Mouse (Mus musculus): ENCODE measurements around the gene Camta1.

Gene Camta1

DNA sequence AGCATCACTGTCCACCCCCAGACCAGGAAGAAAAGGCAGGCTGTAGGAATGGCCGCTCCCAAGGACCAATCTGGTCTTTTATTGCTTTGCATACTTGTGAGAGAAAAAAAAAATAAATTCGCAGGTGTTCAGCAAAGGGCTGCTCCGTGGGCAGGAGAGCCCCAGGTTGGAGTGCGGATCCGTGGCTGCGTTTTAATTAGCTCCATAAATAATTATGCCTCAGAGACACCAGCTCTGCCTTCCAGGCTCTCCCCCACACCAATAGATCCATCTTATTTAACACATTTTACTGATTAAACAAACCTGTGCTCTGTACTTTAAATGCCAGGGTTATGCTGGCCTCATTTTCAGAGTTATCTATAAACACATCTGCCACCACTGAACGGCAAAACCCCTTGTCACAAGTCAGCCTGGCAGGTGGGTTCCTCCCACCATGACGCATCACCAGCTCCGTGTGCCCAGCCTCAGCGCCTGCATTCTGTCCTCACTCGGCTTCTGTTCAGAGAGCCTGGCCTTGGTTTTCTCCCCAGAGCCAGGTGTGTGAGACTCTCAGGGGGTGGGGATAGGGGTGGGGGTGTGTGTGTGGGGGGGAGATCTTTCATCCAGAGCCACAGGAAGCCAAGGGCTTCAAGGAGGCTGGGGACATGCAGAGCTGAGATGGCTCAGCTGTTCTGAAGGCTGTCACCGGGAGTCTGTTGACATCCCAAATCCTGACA is 475.5 kb downstream of the Camta1 start:
- no peak for DNase-seq (ENCODE audit: low spot score)

DNA sequence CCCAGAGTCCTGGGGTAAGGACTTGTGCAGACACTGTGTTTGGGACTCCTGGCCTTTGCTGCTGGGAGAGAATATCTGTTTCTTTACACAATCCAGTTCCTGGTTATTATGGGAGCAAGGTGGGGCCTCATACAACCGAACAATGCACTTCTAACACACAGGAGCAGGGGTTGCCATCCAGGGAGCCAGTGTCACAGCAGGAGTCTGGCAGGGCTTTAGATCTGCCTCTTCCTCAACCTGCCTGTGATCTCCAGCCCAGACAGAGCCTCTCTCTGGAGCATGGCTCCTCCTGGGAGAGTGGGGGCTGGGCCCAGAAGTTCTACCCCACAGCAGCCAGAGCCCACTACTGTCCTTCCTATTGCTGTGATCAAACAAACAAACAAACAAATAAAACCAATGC is 483.9 kb downstream of the Camta1 start:
- no peak for DNase-seq (ENCODE audit: low spot score)

DNA sequence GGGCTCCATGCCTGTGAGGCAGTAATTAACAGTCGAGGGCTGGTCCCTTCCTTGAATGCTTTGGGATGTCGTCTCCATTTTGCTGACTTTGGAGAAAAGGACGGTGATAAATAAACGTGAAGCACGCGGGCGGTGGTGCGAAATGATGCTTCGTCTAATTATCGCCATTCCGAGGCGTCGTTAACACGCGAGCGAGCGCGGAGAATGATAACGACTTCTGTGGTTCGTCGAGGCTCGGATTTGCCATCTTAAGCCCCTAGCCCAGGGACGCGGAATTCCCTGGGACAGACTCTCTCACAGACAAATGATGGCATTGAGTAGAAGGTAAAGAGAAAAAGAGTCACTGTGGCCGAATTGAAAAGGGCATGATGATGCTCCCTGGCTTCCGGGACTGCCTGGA is 485.4 kb downstream of the Camta1 start:
- DNase-seq (ENCODE audit: low spot score), result no peak

DNA sequence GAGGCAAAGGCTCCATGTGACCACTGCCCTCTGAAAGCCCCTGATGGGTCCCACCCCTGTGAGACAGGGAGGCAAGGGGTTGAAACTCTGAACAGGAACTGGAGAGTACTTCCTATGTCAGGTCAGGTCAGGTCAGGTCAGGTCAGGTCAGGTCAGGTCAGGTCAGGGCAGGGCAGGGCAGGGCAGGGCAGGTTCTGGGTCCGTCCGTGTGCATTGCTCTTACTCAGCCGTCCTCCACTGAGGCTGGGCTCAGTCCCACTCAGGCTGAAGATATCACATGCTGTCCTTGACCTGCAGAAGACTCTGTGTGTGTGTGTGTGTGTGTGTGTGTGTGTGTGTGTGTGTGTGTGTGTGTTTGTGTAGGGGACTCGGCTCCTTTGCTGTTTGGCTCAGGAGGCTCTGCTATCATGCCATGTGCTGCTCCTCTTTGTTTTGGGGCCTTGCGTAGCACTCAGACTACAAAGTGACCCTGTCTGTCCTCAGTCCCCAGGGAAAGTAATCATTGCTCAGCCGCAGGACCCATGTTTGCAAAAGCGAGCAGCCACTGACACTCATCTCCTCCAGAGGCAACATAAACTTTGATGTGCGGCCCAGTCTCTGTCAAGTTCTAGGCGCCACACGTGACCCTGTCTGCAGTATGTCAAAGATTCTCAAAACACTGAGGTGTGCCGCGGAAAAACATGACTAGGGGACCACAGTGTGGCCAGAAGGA is 488.7 kb downstream of the Camta1 start:
- DNase-seq (ENCODE audit: low spot score), result no peak

DNA sequence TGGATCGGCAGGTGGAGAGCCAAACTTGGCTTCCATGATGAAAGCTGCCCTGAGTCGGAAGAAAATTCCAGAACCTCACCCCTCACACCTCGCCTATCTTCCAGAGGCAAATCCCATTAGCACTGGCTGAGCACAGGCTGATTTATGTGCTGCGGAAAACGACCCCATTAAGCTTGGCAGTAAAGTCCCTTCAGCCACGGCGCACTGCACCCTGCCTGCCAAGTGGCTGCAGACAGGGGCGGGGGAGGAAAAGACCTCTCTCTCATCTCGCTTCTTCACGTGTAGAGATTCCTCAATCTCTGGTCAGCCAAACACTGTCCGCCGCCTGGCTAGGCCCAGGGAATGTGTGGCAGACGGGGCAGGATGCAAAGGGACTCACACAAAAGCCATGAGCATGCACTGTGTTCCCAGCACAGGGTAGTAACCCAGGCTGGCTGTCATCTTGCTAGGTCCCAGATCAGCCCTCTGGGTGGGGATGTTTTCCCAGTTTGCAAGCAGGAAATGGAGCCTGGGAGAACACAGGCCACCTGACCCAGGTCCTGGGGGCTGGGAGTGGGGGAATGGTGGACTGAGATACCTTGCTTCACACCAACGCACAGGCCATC is 494.6 kb downstream of the Camta1 start:
- DNase-seq (ENCODE audit: low spot score), result no peak

DNA sequence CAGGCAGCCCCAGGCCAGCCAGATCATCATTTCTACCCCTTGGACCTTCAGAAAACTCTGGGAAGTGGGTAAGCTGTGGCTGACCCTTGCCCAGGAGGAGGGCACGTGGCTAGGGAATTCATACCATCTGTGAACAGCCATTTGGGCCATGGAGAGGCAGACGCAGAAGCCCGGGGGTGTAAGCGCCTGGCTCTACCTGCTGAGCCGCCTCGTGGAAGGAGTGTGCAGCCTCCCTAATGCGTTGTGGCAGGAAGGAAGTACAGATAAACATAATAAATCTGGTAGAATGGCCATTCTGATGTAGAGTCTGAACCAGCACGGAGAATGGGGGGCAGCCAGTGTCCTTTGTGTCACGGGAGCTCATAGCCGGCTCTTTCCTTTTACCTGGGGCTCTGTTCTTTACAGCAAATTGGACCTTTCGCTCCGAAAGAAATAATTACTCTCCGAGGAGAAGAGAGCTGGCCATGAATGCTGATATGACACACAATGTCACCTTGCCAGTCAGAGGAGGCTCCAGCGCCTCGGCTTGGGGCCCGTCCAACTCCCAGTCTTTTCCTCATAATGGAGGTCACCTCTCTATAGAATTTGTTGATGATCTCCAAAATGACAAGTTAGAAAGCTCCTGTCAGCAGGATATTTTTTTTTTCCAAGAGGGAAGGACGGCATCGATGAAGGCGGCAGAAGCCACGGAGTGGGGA is 500.6 kb downstream of the Camta1 start:
- no peak for DNase-seq (ENCODE audit: low spot score)

DNA sequence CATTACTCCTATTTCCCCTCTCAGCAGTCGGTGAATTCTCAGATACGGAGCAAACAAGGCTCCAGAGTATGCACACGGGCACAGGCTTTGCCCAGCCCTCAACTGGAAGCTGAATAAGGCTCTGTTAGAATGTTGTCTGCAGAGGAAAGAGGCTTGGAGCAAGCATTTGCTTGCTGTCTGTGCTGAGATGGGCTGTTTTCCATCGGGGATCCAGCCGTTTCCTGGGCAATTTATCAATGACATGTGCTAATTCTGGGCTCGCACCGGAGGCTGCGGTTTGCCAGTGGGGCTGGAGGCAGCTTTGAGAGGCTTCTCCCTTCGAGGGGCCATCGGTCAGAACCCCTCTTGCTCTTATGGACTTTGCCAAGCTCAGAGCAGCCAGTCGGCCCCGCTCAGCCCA is 506.2 kb downstream of the Camta1 start:
- no peak for DNase-seq (ENCODE audit: low spot score)

DNA sequence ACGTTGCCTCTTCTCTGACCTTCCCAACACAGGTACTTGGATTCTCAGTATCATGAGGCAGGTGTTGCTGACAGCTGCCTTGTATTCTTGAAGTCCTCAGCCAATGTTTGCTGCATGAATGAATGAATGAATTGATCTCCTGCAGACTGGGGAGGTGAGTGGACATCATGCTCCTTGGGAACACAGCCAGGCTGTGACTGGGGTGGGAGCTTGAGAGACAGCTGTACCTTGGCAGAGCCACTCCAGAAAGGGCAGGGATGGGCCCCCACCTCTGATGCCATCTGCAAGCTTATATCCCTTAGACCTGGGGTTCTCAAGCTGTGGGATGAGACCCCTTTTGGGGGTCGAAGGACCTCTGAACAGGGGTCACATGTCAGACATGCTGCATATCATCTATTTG is 508.9 kb downstream of the Camta1 start:
- no peak for DNase-seq (ENCODE audit: low spot score)

DNA sequence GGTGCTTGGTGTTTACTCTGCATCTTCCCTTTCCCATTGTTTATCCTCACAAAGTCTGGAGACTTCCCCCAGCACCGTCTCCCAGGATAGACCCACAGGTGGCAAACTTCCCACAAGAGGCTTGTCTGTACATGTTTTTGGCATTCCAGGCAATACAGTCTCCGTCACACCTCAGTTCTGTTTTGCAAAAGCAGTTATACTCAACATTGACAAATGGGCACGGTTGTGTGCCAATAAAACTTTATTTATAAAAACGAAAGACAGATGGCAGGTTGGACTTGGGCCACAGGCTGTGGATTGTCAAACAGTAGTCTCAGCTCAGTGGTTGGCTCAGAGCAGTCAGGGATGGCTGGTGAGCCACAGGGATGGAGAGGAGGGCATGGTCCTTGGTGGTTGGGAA is 509.4 kb downstream of the Camta1 start:
- no peak for DNase-seq (ENCODE audit: low spot score)

DNA sequence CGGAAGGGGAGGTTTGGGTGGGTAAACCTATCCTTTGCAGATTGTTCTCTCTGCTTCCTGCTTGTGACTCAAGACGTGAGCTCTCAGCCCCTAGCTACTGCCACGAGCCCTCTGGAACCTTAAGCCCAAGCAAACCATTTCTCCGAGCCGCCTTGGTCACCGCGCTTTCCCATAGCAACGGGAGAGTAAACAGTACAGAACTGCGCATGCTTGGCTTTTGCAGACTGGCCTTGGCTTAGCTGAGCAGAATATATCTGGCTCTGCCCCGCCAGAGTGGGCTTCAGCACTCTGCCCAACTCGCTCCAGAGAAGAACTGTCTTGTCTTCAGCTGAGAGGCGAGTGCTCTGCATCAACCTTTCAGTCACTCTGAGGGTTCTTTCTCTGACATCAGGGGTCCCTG is 509.9 kb downstream of the Camta1 start:
- DNase-seq (ENCODE audit: low spot score), result peak; percentile 62

DNA sequence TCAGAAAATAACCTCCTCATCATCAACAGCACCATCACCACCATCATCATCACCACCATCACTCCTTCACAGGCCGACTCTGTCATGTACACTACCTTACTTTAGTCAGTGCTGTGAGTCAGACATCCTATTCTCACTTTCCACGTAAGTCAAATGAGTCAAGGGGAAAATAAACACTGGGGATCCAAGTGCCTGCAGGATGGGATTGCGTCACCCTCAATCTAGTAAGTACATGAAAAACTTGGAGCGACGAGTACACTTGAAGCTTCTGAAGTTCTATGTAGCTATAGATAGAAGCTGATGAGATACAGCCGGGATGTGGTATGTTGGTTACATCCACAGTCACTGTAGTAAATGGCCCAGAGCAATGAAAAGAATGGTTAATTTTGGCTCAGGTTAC is 514.1 kb downstream of the Camta1 start:
- no peak for DNase-seq (ENCODE audit: low spot score)

DNA sequence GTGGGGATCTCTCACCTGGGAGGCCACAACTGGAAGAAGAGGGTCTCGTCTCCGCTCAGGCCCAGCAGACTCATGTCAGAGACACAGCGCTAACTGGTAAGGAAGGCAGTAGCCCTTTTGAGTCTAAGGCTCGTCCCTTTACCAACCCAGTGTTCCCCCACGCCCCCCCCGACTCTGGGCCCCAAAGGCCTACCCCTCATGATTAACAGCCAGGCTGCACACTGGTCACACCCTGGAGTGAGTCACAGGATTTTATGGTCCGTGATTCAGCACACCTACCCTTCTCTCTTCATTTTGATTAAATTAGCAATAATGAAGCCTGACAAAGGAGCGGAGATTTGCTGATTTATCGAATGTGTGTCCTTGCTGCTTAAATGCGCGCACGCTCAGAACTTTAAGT is 515.0 kb downstream of the Camta1 start:
- no peak for DNase-seq (ENCODE audit: low spot score)

DNA sequence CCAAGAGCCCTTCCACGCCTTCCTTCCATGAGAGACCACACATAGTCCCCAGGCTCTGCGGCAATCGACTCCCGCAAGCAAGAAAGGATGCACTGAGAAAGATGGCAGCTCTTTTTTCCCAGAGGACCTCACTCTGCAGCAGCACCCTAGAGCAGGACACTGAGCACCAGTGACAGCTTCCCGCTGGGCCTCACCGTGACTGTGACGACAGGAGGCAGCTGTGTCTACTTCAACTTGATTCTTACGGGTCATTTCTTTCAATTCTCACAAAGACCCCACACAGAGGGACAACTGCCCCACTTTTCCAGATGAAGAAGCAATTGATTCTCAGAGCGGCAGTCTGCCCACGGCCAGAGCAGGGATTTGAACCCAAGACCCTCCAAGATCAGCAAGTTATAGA is 516.9 kb downstream of the Camta1 start:
- no peak for DNase-seq (ENCODE audit: low spot score)

DNA sequence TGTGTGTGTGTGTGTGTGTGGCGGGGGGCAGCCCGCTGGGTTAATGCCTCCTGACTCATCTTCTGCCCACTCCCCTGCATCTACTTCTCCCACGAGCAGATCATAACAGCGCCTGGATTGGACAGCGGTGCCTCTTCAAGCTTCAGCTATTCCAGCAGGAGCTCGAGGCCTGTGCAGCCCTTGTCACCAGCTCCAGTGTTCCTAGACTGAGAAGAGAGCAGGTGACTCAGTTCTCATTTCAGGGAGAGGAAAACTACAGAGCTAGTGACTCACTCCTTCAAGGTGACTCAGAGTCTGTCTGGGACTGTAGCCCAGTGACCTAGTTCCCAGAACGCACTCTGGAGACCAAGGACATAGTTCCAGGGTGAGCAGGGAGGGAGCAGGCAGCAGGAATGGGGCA is 522.3 kb downstream of the Camta1 start:
- peak; percentile 68 for DNase-seq (ENCODE audit: low spot score)

DNA sequence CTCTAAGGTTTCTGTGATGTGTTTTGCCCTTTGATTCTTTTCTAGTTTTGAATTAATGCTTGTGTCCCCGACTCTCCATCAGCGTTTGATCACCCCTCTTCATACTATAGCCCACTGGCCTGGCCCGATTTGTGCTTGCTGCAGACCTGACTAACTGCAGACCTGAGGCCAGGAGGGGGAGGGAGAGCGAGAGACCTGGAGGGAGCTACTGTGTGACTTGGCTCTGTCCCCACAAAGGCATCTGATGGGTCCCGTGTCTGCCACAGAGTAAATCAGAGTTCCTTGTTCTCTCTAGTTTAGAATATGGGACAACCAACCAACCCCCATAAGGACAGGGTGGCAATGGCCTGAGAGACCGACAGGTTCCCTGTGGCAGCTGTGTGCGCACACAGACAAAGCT is 522.7 kb downstream of the Camta1 start:
- no peak for DNase-seq (ENCODE audit: low spot score)

DNA sequence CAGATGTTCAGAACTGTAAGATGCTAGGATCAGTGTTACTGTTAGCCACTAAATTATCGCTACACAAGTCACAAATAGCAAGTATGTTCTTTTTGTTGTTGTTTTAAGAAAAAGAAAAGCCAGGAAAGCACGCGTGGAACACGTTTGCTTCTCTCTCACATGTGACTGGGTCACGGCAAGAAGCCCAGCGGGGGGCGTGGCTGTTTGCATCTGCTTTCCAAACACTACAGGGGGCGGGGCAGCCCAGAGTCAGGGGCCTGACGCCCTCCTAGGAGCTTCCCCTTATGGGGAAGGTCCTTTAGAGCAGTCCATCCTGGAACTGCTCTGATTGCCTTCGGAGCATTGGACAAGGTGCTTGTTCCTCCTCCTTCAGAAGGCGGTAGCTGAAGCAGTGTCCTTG is 524.1 kb downstream of the Camta1 start:
- no peak for DNase-seq (ENCODE audit: low spot score)

DNA sequence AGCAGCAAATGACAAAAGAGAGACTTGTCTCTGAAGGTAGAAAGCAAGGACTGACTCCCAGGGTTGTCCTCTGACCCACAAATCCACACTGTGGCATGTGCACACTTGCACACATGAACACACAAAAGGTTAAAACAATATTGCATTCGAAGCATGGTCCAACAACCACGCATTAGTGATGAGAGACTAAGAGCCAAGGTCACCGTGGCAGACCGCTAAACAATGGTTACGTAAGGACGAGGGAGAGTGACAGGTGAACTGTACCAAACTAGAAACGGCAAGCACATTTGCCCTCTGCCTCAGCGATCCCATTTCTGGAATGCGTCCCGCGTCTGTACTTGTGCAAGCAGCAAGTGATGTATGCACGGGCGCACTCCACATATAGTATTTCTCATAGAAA is 525.3 kb downstream of the Camta1 start:
- DNase-seq (ENCODE audit: low spot score), result no peak

DNA sequence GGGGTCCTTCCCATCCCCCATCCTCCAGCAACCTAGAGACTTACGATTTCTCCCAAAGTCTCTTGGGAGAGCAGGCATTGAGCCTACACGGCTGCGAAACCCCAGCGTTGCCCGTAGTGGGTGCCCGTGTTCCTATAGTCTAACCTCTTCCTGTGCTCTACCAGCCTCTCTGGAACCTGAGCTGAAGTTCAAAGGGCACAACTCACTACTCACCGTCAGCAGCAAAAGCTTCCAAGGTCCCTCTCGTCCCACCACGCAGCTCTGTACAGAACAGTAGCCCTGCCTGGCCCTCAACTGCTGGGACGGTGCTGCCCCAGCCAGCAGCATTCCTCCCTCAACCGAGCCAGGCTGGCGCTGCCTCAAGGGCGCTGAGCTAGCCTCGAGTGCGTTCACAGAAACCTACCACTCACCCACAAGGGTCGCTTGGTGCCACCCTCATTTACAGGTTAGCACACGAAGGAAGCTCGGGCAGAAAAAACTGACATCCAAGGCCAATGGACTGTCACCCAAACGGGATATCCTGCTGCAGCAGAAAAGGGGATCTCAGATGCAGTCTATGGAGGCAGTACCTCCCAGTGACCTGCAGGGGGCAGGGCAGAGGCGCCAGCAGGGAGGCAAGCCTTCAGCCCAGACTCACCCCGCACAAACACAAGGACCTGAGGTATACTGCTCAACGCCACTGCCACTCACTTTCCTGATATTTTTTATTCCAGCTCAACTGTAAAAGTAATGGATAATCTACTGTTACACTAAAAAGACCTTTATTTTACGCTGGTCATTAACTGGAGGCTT is 526.5 kb downstream of the Camta1 start:
- no peak for DNase-seq (ENCODE audit: low spot score)

DNA sequence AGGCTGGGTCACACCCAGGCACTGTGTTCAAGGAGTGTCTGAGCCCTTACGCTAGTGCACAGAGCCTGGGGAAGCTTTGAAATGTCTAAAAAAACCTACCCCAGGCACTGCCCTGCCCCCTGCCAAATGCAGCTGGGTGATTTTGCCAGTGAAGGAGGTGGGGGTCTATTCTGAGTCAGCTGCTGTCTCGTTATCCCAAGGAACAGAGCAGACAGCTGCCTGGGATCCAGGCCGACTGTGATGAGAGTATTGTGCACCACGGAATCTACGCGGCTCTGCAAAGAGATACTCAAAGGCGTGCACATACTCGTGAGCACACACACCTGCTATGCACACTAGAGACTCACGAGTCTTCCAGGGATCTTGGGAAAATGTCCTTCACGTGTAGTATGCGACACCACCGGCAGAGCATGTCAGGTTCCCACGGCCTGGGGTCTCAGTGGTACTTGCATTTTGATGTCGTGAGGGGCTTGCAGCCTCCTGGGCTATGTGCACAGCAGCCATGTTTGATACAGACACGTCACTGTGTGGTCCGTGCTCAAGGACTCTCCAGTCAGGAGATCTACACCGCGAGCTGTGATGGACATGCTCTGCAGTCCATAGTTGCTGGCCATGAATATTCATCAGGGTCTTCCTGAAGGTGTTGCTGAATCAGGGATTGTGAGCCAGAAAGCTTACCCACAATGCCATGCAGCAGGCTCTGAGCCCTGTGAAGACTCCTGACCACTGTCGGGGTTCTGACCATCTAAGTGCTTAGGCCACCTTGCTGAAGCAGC is 529.4 kb downstream of the Camta1 start:
- no peak for DNase-seq (ENCODE audit: low spot score)

DNA sequence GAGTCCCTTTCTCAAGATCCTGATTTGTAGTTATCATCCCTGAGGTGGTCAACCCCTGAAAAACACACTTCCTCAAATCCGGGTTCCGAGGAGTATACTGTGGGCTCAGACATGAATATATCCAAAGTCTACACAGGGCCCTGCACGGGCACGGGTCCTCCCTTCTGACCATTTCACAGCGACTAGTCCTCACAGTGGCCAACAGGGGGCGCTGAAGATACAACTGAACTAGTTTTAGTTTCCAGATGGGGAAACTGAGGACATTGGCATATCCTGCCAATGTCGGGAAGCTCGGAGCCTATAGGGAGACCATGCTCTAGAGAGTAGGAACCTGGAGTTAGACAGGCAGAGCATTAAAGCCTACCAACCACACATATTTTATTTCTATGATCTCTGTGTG is 530.7 kb downstream of the Camta1 start:
- DNase-seq (ENCODE audit: low spot score), result no peak

DNA sequence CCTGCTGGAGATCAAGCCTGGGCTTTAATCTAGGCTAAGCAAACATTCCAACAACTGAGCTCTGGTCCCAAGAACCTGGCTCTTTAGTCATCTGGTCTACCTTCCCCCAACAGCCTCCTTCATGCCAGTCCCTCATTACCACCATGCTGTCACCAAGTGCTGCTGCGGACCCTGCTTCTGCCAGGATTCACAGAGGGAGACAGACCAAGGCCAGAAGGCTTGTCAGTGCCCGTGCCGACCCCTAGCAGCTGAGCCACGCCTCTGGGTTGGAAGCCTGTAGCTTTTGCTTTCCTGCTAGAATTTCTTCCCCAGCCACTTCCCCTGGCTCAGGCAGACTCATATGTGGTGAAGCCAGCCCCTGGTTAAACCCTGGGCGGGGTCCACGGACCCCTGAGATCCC is 533.6 kb downstream of the Camta1 start:
- DNase-seq (ENCODE audit: low spot score), result no peak
